Mouse (Mus musculus) midbrain, embryonic 11.5 days (tissue): ENCODE data around the gene Plekha4. TPM values are rescaled to one million over a fixed set of nuclear protein-coding genes. Genes with fewer than 3 reads are reported as not detected.
"Not testable (repeated sequence)": the region's sequence is repeated elsewhere in the genome, so short reads cannot be mapped to it uniquely, and the experiment has no call there.

Experiments used
- ATAC-seq: fragments of 200-750 bp; cut with Nextera tagmentation; 2 replicates; pipeline ENCODE4 v1.8.0; 2017; ENCODE audit warnings: moderate TSS enrichment, moderate library complexity; ENCODE audit not compliant: low FRiP score
- DNase-seq: peaks from one replicate; pipeline ENCODE4 v3.0.0; 2015; ENCODE audit warnings: low spot score; ENCODE audit errors: missing footprints
- H3K27ac ChIP-seq: fragments of 300-500 bp; sonication (generic); 2 replicates; pipeline ENCODE4 v1.5.1; 2014; ENCODE audit warnings: low read depth, low read length
- H3K27me3 ChIP-seq: fragments of 300-500 bp; sonication (generic); 2 replicates; pipeline ENCODE4 v1.6.1; 2014; ENCODE audit warnings: mild to moderate bottlenecking, low read length, moderate library complexity, mixed read lengths; ENCODE audit not compliant: control insufficient read depth, insufficient read depth
- H3K36me3 ChIP-seq: fragments of 300-500 bp; sonication (generic); 2 replicates; pipeline ENCODE4 v1.6.1; 2014; ENCODE audit warnings: mild to moderate bottlenecking, low read length, moderate library complexity, mixed read lengths; ENCODE audit not compliant: control insufficient read depth, insufficient read depth
- H3K4me1 ChIP-seq: fragments of 300-500 bp; sonication (generic); 2 replicates; pipeline ENCODE4 v1.6.1; 2014; ENCODE audit warnings: low read length; ENCODE audit not compliant: control insufficient read depth, insufficient read depth
- H3K4me2 ChIP-seq: fragments of 300-500 bp; sonication (generic); 2 replicates; pipeline ENCODE4 v1.6.1; 2014; ENCODE audit warnings: mild to moderate bottlenecking, moderate library complexity
- H3K4me3 ChIP-seq: fragments of 300-500 bp; sonication (generic); 2 replicates; pipeline ENCODE4 v1.5.1; 2014; ENCODE audit warnings: low read depth, low read length
- H3K9ac ChIP-seq: fragments of 300-500 bp; sonication (generic); 2 replicates; pipeline ENCODE4 v1.6.1; 2014; ENCODE audit warnings: low read length
- H3K9me3 ChIP-seq: fragments of 300-500 bp; sonication (generic); 2 replicates; pipeline ENCODE4 v1.6.1; 2016; ENCODE audit warnings: low read length; ENCODE audit not compliant: control insufficient read depth
- WGBS: fragments of 180-500 bp; shearing (Covaris S2); extraction: QIAGEN DNeasy Blood & Tissue Kit; methylation state at CpG from one replicate; pipeline ENCODE4 v1.1.7; 2014; 5-methylcytosine and 5-hydroxymethylcytosine counted together
- polyA plus RNA-seq: library from polyadenylated mRNA; unstranded; fragments of >200 nt; fragmentation: Nextera tagmentation; extraction: Ambion mirVana; gene quantifications from 2 replicates; pipeline ENCODE4 v1.2.1, GENCODE M21; 2014

Plekha4 gene
- polyA plus RNA-seq, 1 experiment from 2014 or later, result 0.26 TPM

DNA sequence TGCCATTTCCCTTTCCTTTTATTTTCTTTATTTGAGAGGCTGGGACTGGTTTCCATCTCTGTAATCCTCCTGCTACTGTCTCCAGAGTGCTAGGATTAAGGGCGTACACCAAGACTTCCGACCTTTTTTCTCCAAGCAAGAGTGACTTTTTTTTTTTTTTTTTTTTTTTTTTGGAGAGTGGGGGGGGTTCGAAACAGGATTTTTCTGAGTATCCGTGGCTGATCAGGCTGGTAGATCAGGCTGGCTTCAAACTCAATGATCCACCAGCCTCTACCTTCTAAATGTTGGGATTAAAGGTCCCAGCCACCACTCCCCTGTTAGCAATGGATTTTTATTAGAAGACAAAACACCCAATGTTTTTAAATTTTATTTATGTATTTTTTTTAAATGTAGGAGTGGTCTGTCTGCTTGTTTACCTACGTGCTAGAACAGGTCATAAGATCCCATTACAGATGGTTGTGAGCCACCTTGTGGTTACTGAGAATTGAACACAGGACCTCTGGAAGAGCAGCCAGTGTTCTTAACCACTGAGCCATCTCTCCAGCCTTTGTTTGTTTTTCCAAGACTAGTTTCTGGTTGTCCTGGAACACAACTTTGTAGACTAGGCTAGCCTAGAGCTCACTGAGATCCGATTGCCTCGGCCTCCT lies 467 bp downstream of the Plekha4 start:
- 25% methylated on average over 7 of the region's 7 CpGs for WGBS
- ATAC-seq, result no peak; the same call in 1 of the 2 replicates
- Histone ChIP-seq H3K27ac (no peak overlapping the region), H3K27me3 (no peaks in the 10 kb centered on the region), H3K4me2 (peak overlapping the region; percentile 95), H3K9me3 (no peaks in the 10 kb centered on the region), H3K9ac (peak overlapping the region; percentile 79), H3K4me3 (peak overlapping the region; percentile 73), H3K4me1 (peaks cover 8% of the 10 kb centered on the region), H3K36me3 (no peaks in the 10 kb centered on the region)
- no peak for DNase-seq

GRCm38 (mm10) chr7:45527169-45527568 lies 1.0 kb downstream of the Plekha4 start:
- not testable (repeated sequence) for H3K4me1 ChIP-seq, ATAC-seq, H3K27ac ChIP-seq, H3K27me3 ChIP-seq, H3K9ac ChIP-seq, H3K4me3 ChIP-seq, H3K4me2 ChIP-seq, H3K9me3 ChIP-seq, DNase-seq, H3K36me3 ChIP-seq
- WGBS, result 91% methylated on average over 6 of the region's 6 CpGs

GRCm38 (mm10) chr7:45529461-45529860 lies 3.3 kb downstream of the Plekha4 start:
- Histone ChIP-seq H3K9ac (no peak overlapping the region), H3K4me3 (no peak overlapping the region), H3K4me1 (peaks cover 8% of the 10 kb centered on the region), H3K27ac (no peak overlapping the region), H3K27me3 (no peaks in the 10 kb centered on the region), H3K9me3 (no peaks in the 10 kb centered on the region), H3K4me2 (no peak overlapping the region), H3K36me3 (no peaks in the 10 kb centered on the region)
- 15% methylated on average over 6 of the region's 6 CpGs for WGBS
- ATAC-seq (no peak), DNase-seq (no peak)

DNA sequence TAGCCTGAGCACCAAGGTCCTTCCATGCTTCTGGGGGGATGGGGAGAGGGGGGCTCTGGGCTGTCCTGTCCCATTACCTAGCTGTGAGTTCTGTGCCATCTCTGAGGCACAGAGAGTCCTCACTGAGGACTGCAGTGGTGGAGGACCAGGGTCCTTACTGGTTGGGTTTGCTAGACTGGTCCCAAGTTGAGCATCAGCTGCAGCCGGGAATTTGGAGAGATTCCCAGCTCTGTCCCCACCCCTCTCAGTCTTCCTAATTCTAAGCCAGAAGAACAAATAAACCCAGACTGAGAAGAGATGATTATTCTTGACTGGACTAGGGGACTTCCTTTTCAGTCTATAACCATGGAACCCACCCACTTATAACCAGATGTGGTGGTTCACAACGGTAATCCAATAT lies 4.5 kb downstream of the Plekha4 start:
- H3K4me2 ChIP-seq, result no peak overlapping the region
- no peaks in the 10 kb centered on the region for H3K4me1 ChIP-seq
- no peak overlapping the region; the same call in 1 of the 2 replicates for H3K27ac ChIP-seq
- H3K4me3 ChIP-seq, result no peak overlapping the region
- DNase-seq (no peak), ATAC-seq (no peak)
- WGBS, result 74% methylated on average over 2 of the region's 2 CpGs
- no peaks in the 10 kb centered on the region for H3K36me3 ChIP-seq
- no peak overlapping the region for H3K9ac ChIP-seq
- H3K9me3 ChIP-seq, result no peaks in the 10 kb centered on the region
- H3K27me3 ChIP-seq, result no peaks in the 10 kb centered on the region

GRCm38 (mm10) chr7:45535676-45536075 lies 9.5 kb downstream of the Plekha4 start:
- Histone ChIP-seq H3K4me3 (no peak overlapping the region), H3K36me3 (no peaks in the 10 kb centered on the region), H3K4me2 (no peak overlapping the region), H3K27ac (no peak overlapping the region), H3K9me3 (no peaks in the 10 kb centered on the region), H3K9ac (no peak overlapping the region), H3K4me1 (peaks cover 4% of the 10 kb centered on the region), H3K27me3 (no peaks in the 10 kb centered on the region)
- 82% methylated on average over 1 of the region's 1 CpGs for WGBS
- DNase-seq (no peak), ATAC-seq (no peak)

- ATAC-seq, result peak; percentile 1; the same call in 1 of the 2 replicates
- H3K4me2 ChIP-seq, result peak overlapping the region; percentile 71
- no peak for DNase-seq
- H3K36me3 ChIP-seq, result no peaks in the 10 kb centered on the region
- no peaks in the 10 kb centered on the region for H3K9me3 ChIP-seq
- no peak overlapping the region for H3K27ac ChIP-seq
- H3K27me3 ChIP-seq, result no peaks in the 10 kb centered on the region
- H3K4me3 ChIP-seq, result peak overlapping the region; percentile 50
- WGBS, result 79% methylated on average over 10 of the region's 10 CpGs
- peaks cover 4% of the 10 kb centered on the region for H3K4me1 ChIP-seq
- H3K9ac ChIP-seq, result peak overlapping the region; percentile 68; the same call in 1 of the 2 replicates
These were observed 11.5 kb downstream of the Plekha4 start for GRCm38 (mm10) chr7:45537602-45538001.

- ATAC-seq (peak; percentile 87), DNase-seq (peak; percentile 92)
- no peak overlapping the region for H3K27ac ChIP-seq
- peak overlapping the region; percentile 71 for H3K4me2 ChIP-seq
- no peaks in the 10 kb centered on the region for H3K27me3 ChIP-seq
- H3K36me3 ChIP-seq, result no peaks in the 10 kb centered on the region
- 3% methylated on average over 28 of the region's 29 CpGs for WGBS
- peaks cover 4% of the 10 kb centered on the region for H3K4me1 ChIP-seq
- no peaks in the 10 kb centered on the region for H3K9me3 ChIP-seq
- H3K9ac ChIP-seq, result peak overlapping the region; percentile 68
- H3K4me3 ChIP-seq, result peak overlapping the region; percentile 50
These were observed 12.3 kb downstream of the Plekha4 start for GRCm38 (mm10) chr7:45538163-45539041.

DNA sequence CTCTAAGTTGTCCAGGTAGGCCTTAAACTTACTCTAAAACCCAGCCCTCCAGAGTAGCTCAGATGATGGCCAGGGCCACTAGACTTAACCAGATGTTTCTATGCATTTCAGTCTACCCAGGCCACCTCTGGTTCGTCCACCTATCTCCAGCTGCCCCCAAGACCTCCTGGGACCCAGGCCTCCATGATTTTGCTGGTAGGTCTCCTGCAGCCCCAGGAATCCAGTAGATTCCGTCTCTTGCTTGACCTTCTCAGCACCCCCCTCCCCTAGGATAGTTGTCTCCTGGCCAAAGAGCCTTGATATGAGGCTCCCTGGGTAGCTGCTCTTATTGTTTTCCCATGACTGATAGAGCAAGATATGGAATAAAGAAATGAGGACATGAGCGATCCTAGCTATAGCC lies 13.0 kb downstream of the Plekha4 start:
- H3K4me2 ChIP-seq, result no peak overlapping the region
- no peak for DNase-seq
- H3K9me3 ChIP-seq, result no peaks in the 10 kb centered on the region
- H3K36me3 ChIP-seq, result no peaks in the 10 kb centered on the region
- WGBS, result 88% methylated on average over 3 of the region's 3 CpGs
- H3K4me3 ChIP-seq, result no peak overlapping the region
- H3K27ac ChIP-seq, result no peak overlapping the region
- H3K27me3 ChIP-seq, result no peaks in the 10 kb centered on the region
- peaks cover 4% of the 10 kb centered on the region for H3K4me1 ChIP-seq
- peak; percentile 27; the same call in 1 of the 2 replicates for ATAC-seq
- H3K9ac ChIP-seq, result no peak overlapping the region

DNA sequence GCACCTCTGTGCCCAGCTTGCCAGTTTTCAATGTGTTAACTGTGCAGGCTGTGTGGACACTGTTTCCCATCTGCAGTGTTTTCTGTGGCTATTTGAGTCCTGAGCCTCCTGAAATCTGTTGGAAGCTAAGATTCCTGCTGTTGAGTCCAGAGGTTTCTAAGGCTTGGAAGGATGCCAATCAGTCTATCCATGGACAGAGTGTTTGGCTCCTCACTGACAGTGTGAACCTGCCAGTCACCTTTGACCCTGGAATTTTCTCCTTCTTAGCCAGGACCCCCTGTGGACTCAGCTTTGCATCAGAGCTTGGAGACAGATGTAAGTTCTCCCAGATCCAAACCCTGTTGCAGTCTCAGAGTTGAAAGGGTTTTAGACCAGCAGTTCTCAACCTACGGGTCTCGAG lies 14.1 kb downstream of the Plekha4 start:
- ATAC-seq (no peak), DNase-seq (no peak)
- Histone ChIP-seq H3K9ac (no peak overlapping the region), H3K36me3 (no peaks in the 10 kb centered on the region), H3K27ac (no peak overlapping the region), H3K4me1 (peaks cover 4% of the 10 kb centered on the region), H3K27me3 (no peaks in the 10 kb centered on the region), H3K4me2 (no peak overlapping the region), H3K9me3 (no peaks in the 10 kb centered on the region), H3K4me3 (no peak overlapping the region)
- WGBS, result 76% methylated on average over 2 of the region's 2 CpGs
